Mouse (Mus musculus) liver, embryonic 15.5 days (tissue): Measurements from ENCODE around the gene Mgat3. TPM values are rescaled to one million over a fixed set of nuclear protein-coding genes. Genes with fewer than 3 reads are reported as not detected.
A peak's percentile ranks its signal among the peaks of the same experiment; 100 is the strongest.

Experiments used
- ATAC-seq: fragments of 200-750 bp; cut with Nextera tagmentation; 2 replicates; pipeline ENCODE4 v1.8.0; 2017; ENCODE audit warnings: moderate number of reproducible peaks, mild to moderate bottlenecking, moderate library complexity; ENCODE audit not compliant: insufficient read depth
- H3K27ac ChIP-seq: fragments of 300-500 bp; sonication (generic); replicated peaks from 2 replicates; pipeline ENCODE4 v1.5.1; 2015; ENCODE audit warnings: mild to moderate bottlenecking, inconsistent platforms
- H3K27me3 ChIP-seq: fragments of 300-500 bp; sonication (generic); 2 replicates; pipeline ENCODE4 v1.6.1; 2015; ENCODE audit warnings: mild to moderate bottlenecking, inconsistent platforms
- H3K36me3 ChIP-seq: fragments of 300-500 bp; sonication (generic); replicated peaks from 2 replicates; pipeline ENCODE4 v1.6.1; 2015; ENCODE audit warnings: moderate library complexity, mild to moderate bottlenecking, inconsistent platforms
- H3K4me1 ChIP-seq: fragments of 300-500 bp; sonication (generic); replicated peaks from 2 replicates; pipeline ENCODE4 v1.6.1; 2015; ENCODE audit warnings: inconsistent platforms
- H3K4me2 ChIP-seq: fragments of 300-500 bp; sonication (generic); 2 replicates; pipeline ENCODE4 v1.6.1; 2015; ENCODE audit warnings: moderate library complexity, mild to moderate bottlenecking, inconsistent platforms
- H3K4me3 ChIP-seq: fragments of 300-500 bp; sonication (generic); replicated peaks from 2 replicates; pipeline ENCODE4 v1.5.1; 2015; ENCODE audit warnings: mild to moderate bottlenecking, inconsistent platforms
- H3K9ac ChIP-seq: fragments of 300-500 bp; sonication (generic); 2 replicates; pipeline ENCODE4 v1.6.1; 2015; ENCODE audit warnings: moderate library complexity, mild to moderate bottlenecking, inconsistent platforms
- H3K9me3 ChIP-seq: fragments of 300-500 bp; sonication (generic); replicated peaks from 2 replicates; pipeline ENCODE4 v1.6.1; 2016; ENCODE audit warnings: inconsistent platforms
- WGBS: fragments of 180-500 bp; shearing (Covaris S2); methylation state at CpG from one replicate; pipeline ENCODE4 v1.1.7; 2015; ENCODE audit warnings: mixed read lengths; ENCODE audit not compliant: insufficient replicate concordance; 5-methylcytosine and 5-hydroxymethylcytosine counted together
- polyA plus RNA-seq: library from polyadenylated mRNA; unstranded; fragments of >200 nt; fragmentation: Nextera tagmentation; extraction: Ambion mirVana; gene quantifications from 2 replicates; pipeline ENCODE4 v1.2.1, GENCODE M21; 2015

Mgat3 gene
- polyA plus RNA-seq, 1 experiment from 2014 or later, result 0.54 TPM

DNA sequence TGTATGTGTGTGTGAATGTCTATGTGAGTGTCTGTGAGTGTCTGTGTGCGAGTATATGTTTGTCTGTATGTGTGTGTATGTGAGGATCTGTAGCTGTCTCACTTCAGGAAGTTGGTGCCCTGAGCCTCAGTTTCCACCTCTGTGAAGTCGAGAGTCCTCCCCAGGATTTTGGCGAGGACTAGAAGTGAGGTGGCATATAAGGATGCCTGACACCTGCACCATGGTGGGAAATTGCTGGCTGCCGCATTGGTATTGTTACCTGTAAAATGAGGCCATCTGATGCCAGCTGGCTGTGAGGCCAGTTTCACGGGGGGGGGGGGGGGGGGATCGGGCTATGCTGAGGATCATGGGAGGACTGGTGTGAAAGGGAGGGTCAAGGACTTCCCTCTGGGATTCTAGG, 2.2 kb downstream of the Mgat3 start:
- WGBS, result 54% methylated on average over 6 of the region's 6 CpGs
- no peak overlapping the region for H3K4me3 ChIP-seq
- H3K9me3 ChIP-seq, result no peaks in the 10 kb centered on the region
- peaks cover 23% of the 10 kb centered on the region for H3K4me1 ChIP-seq
- H3K27me3 ChIP-seq, result peaks cover 88% of the 10 kb centered on the region
- H3K9ac ChIP-seq, result no peak overlapping the region
- H3K4me2 ChIP-seq, result no peak overlapping the region
- no peak overlapping the region for H3K27ac ChIP-seq
- no peak for ATAC-seq
- no peaks in the 10 kb centered on the region for H3K36me3 ChIP-seq

DNA sequence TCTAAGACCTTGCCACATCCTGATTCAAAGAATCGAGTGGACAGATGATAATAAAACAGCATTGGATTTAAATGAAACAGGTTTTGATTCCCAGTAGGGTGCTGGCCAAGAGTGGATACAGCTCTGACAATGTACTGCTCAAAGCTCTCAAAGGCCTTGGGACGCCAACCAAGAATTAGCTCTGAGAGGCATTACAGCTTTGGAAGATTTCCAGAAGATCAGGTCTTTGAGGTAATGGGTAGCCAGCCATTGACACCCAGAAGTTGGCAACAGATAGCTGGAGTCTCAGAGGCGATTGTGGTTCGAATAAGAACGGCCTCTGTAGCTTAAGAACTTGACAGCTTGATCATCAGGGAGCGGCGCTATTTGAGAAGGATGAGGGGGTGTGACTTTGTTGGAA, 8.0 kb downstream of the Mgat3 start:
- H3K27me3 ChIP-seq, result peaks cover 35% of the 10 kb centered on the region
- peak overlapping the region; percentile 58; the same call in 1 of the 2 replicates for H3K27ac ChIP-seq
- H3K4me3 ChIP-seq, result no peak overlapping the region
- no peak overlapping the region for H3K4me2 ChIP-seq
- WGBS, result 72% methylated on average over 7 of the region's 7 CpGs
- ATAC-seq, result no peak
- H3K36me3 ChIP-seq, result no peaks in the 10 kb centered on the region
- H3K4me1 ChIP-seq, result peaks cover 38% of the 10 kb centered on the region
- H3K9ac ChIP-seq, result no peak overlapping the region
- no peaks in the 10 kb centered on the region for H3K9me3 ChIP-seq

DNA sequence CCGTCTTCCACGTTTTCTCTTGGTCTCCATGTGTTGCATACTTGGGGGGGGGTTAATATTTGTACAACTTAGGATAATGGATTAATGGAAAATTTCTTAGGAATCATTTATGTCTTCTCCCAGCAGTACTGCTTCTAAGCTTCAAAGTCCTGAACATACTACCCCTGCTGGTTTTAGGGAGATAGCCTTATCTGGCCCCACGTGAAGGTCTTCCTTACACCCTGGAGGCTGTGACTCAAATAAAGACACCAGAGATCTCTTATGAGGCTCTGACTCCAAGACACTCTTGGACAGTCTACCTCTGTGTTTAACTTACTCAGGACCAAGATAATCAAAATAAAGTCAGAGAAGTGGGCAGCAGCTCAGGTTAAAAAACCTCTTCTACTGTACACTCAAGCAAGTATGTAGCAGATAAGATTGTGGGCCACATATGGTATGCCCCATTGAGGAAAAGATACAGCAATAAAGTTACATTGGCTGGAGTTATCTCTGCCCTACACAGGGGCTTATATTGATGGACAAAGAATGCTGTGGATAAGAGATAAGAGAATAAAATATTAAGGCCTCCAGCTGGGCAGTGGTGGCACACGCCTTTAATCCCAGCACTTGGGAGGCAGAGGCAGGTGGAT, 8.7 kb downstream of the Mgat3 start:
- Histone ChIP-seq H3K9me3 (no peaks in the 10 kb centered on the region), H3K36me3 (no peaks in the 10 kb centered on the region), H3K27ac (peak overlapping the region; percentile 58), H3K4me1 (peaks cover 41% of the 10 kb centered on the region), H3K9ac (no peak overlapping the region), H3K4me2 (no peak overlapping the region), H3K27me3 (peaks cover 29% of the 10 kb centered on the region), H3K4me3 (no peak overlapping the region)
- ATAC-seq, result peak; percentile 85
- WGBS, result 48% methylated on average over 4 of the region's 4 CpGs

DNA sequence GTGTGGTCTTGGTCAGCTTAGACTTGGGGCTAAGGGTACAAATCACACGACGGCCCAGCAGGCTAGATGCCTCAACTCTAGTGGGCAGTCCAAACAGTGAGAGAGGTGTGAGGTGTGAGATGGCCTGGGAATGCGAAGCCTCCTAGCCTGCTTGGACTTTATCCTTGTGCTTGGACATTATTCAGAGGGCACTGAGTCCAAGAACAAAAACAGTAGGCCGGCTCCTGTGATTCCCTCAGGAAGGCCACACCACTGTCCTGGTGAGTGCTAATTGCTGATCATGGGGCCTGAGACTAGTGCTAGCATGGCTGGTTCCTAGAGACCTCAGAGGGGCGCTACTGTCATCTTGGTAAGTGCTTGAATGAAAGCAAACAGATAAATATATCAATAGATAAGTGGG, 15.4 kb downstream of the Mgat3 start:
- ATAC-seq, result no peak
- H3K4me1 ChIP-seq, result peaks cover 19% of the 10 kb centered on the region
- H3K27me3 ChIP-seq, result peaks cover 15% of the 10 kb centered on the region
- no peaks in the 10 kb centered on the region for H3K36me3 ChIP-seq
- no peaks in the 10 kb centered on the region for H3K9me3 ChIP-seq
- WGBS, result 63% methylated on average over 5 of the region's 5 CpGs
- H3K4me2 ChIP-seq, result no peak overlapping the region
- H3K4me3 ChIP-seq, result no peak overlapping the region
- no peak overlapping the region for H3K9ac ChIP-seq
- H3K27ac ChIP-seq, result no peak overlapping the region

DNA sequence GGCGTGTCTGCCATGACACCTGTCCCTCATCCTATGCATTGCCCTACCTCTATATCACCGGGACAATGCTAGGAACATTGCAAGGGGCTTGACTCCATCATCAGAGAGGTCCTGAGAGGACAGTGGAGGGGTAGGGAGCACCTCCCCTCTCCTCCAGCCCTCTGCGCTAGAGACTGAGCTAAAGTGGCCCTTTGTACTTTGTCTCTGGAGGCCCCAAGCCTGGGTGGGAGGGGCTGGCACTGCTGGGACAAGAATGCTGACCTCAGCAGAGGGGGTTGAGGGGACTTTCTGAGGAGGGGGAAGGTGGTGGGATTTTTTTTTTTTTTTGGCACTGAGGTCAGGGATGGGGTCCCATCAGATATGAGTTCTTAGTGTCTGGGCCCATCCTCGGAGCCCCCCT, 16.6 kb downstream of the Mgat3 start:
- no peak overlapping the region for H3K27ac ChIP-seq
- H3K4me3 ChIP-seq, result no peak overlapping the region
- ATAC-seq, result no peak
- H3K27me3 ChIP-seq, result peaks cover 17% of the 10 kb centered on the region
- H3K4me2 ChIP-seq, result no peak overlapping the region
- WGBS, result 64% methylated on average over 4 of the region's 4 CpGs
- no peaks in the 10 kb centered on the region for H3K36me3 ChIP-seq
- H3K4me1 ChIP-seq, result peaks cover 19% of the 10 kb centered on the region
- no peak overlapping the region for H3K9ac ChIP-seq
- H3K9me3 ChIP-seq, result no peaks in the 10 kb centered on the region

DNA sequence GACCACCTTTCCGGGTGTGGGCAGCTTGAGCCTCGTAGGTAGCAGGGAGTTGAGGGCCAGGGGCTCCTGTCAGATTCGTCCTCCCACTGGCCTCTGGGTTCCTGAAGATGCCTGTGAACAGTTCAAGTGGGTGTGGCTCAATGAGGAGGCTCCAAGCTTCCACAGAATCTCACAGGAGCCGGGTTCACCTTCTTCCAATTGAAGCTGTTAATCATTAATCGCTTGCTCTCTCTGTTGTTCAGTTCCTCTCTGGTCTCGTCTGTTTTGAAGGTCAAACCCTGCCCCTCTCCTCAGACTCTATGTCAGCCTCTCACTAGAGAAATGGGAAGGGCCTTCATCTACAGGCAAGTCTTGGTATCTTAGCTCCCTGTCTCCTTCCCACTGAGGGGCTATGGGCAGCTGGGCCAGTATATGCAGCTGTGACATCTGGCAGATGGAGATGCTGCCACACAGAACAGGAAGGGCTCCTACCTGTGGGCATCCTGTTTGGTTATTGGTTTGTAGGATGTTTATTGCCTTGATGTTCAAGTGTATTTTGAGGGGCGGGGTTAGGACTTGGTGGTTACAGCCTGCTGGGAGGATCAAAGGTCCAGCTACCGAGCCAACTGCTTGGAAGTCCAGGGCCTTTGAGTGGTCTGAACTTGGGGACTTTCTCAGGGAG, 18.2 kb downstream of the Mgat3 start:
- no peak for ATAC-seq
- H3K4me1 ChIP-seq, result peaks cover 18% of the 10 kb centered on the region
- 39% methylated on average over 8 of the region's 8 CpGs for WGBS
- H3K9me3 ChIP-seq, result no peaks in the 10 kb centered on the region
- peaks cover 16% of the 10 kb centered on the region for H3K27me3 ChIP-seq
- H3K4me2 ChIP-seq, result no peak overlapping the region
- no peaks in the 10 kb centered on the region for H3K36me3 ChIP-seq
- H3K4me3 ChIP-seq, result no peak overlapping the region
- no peak overlapping the region for H3K9ac ChIP-seq
- H3K27ac ChIP-seq, result no peak overlapping the region; the same call in 1 of the 2 replicates

DNA sequence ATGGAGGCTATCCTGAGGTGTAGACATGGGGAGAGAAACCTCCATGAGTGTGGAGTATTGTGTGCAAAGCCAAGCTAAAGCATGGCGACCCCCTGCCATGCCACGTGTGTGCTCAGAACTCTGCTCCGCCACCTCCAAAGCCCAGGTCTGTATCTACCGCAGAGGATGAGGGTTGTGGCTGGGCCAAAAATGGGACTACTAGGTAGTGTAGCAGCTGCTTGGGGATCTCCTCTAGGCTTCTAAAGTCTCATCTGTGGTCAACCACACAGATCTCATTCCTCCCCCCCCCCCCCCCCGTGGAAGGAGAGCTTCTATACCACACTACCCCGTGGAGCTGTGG, 18.7 kb downstream of the Mgat3 start:
- Histone ChIP-seq H3K27me3 (peaks cover 16% of the 10 kb centered on the region), H3K9ac (no peak overlapping the region), H3K9me3 (no peaks in the 10 kb centered on the region), H3K36me3 (no peaks in the 10 kb centered on the region), H3K4me1 (peaks cover 16% of the 10 kb centered on the region), H3K27ac (no peak overlapping the region), H3K4me2 (no peak overlapping the region), H3K4me3 (no peak overlapping the region)
- 57% methylated on average over 6 of the region's 6 CpGs for WGBS
- ATAC-seq, result no peak

DNA sequence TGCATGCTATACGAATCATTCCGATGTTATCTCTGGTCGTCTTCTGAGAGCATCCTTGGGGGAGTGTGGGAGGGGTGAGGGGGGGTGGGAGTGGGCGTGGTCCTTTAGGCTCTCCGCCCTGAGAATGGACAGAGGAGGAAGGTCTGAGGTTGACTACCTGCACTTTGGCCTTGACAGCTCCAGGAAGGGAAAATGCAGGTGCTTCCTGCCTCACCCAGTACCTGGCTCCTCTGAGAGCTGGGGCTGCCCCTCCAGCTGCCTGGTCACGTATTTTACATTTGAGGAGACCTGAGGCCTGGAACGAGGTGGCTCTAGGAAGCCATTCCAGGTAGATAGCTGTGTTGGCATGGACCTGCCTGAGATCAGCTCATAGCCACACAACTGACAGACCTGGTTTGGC, 19.3 kb downstream of the Mgat3 start:
- H3K4me1 ChIP-seq, result peaks cover 16% of the 10 kb centered on the region
- H3K4me2 ChIP-seq, result no peak overlapping the region
- no peaks in the 10 kb centered on the region for H3K36me3 ChIP-seq
- ATAC-seq, result no peak
- H3K9me3 ChIP-seq, result no peaks in the 10 kb centered on the region
- H3K9ac ChIP-seq, result no peak overlapping the region
- peaks cover 16% of the 10 kb centered on the region for H3K27me3 ChIP-seq
- H3K4me3 ChIP-seq, result no peak overlapping the region
- WGBS, result 41% methylated on average over 7 of the region's 7 CpGs
- no peak overlapping the region for H3K27ac ChIP-seq

DNA sequence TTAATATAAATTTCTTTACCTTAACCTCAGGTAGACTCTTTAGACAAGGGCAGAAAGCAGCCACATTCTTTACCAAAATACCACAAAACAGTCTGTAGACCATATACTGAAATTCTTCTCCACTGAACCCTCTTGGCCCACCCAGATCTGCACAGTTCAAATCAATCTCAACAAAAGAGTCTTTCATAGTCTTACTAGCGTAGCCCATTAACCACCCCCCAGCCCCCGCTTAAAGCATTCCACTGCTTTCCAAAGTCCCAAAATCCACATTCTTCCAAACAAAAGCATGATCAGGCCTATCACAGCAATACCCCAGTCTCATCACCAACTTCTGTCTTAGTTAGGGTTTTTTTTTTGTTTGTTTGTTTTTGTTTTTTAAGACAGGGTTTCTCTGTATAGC, 26.0 kb downstream of the Mgat3 start:
- Histone ChIP-seq H3K9me3 (no peaks in the 10 kb centered on the region), H3K9ac (no peak overlapping the region), H3K4me1 (no peaks in the 10 kb centered on the region), H3K27me3 (peaks cover 8% of the 10 kb centered on the region; the same call in 1 of the 2 replicates), H3K4me2 (no peak overlapping the region), H3K36me3 (no peaks in the 10 kb centered on the region), H3K27ac (no peak overlapping the region), H3K4me3 (no peak overlapping the region)
- ATAC-seq, result no peak
- 68% methylated on average over 2 of the region's 2 CpGs for WGBS

DNA sequence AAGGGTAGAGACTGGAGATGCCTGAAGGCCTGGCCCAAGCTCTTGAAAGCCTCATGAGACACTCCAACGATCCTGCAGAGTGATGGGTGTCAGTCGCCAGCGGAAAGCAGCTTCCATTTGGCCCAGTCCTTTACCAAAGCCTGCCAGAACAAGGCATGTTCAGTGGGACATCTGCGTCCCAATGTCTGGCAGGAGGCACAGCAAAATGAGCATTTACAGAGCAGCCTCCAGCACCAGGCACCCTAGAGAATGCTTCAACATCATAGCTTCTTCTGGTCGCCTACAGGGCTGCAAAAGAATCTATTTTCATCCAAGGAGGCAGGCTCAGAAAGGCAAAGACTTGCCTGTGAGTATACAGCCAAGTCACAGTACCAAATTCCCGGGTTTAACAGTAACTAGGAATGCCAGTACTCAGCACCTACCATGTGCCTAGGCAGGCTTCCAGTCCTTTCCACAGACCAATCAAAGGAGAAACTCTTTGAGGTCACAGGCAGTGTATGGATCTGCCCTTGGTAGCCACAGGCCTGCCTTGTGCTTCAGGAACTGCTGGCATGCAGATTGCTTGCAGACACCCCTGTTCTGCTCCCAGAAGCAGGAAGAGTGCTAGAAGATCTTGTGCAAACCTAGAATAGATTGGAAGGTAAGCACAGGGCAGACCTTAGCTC, 28.7 kb downstream of the Mgat3 start:
- no peaks in the 10 kb centered on the region for H3K36me3 ChIP-seq
- no peak overlapping the region for H3K27ac ChIP-seq
- no peak overlapping the region for H3K9ac ChIP-seq
- H3K27me3 ChIP-seq, result peaks cover 7% of the 10 kb centered on the region
- WGBS, result 51% methylated on average over 6 of the region's 6 CpGs
- no peak overlapping the region for H3K4me2 ChIP-seq
- no peaks in the 10 kb centered on the region for H3K4me1 ChIP-seq
- no peak for ATAC-seq
- no peak overlapping the region for H3K4me3 ChIP-seq
- H3K9me3 ChIP-seq, result no peaks in the 10 kb centered on the region

DNA sequence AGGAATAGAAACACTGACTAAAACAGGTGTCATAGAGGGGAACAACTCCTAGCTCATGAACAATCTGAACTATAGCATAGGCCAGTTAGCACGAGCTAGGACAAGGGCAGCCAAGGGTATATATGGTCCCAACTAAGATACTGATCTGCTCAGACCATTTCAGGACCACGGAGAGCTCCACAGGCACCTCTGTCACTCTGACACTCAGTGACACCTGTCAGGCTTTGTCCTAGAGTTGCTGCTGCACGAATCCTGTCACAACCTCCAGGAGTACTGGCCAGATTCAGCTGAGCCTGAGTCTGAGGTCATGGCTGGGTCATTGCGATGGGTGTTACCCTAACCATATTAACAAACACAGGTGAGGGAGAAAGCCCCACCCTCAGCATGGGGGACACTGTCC, 29.9 kb downstream of the Mgat3 start:
- Histone ChIP-seq H3K27ac (no peak overlapping the region), H3K36me3 (no peaks in the 10 kb centered on the region), H3K4me3 (no peak overlapping the region), H3K4me1 (no peaks in the 10 kb centered on the region), H3K9ac (no peak overlapping the region), H3K4me2 (no peak overlapping the region), H3K27me3 (peaks cover 11% of the 10 kb centered on the region), H3K9me3 (no peaks in the 10 kb centered on the region)
- WGBS, result 16% methylated on average over 4 of the region's 4 CpGs
- no peak for ATAC-seq
